Mouse (Mus musculus): Measurements from ENCODE around the gene Slc9c1.
"Not testable (repeated sequence)": the region's sequence is repeated elsewhere in the genome, so short reads cannot be mapped to it uniquely, and the experiment has no call there.

Gene Slc9c1

GRCm38 (mm10) chr16:45535009-45535408, at the start of gene Slc9c1:
Slc9c1 (plus strand) TSS chr16:45535309.
- DNase-seq (ENCODE audit: low read depth in 1 of 2, low spot score in 2 of 2), result no peak

GRCm38 (mm10) chr16:45492927-45493326, 42.2 kb upstream of the Slc9c1 start, which contains the start of gene Gm609:
Gm609 (minus strand) TSS chr16:45492969.
- DNase-seq (ENCODE audit: low read depth in 1 of 2, low spot score in 2 of 2), result no peak

GRCm38 (mm10) chr16:45495326-45495725, 39.8 kb upstream of the Slc9c1 start:
- DNase-seq (ENCODE audit: low read depth in 1 of 2, low spot score in 2 of 2), result no peak

GRCm38 (mm10) chr16:45525551-45525950, 9.6 kb upstream of the Slc9c1 start:
- no peak for DNase-seq (ENCODE audit: low read depth in 1 of 2, low spot score in 2 of 2)

DNA sequence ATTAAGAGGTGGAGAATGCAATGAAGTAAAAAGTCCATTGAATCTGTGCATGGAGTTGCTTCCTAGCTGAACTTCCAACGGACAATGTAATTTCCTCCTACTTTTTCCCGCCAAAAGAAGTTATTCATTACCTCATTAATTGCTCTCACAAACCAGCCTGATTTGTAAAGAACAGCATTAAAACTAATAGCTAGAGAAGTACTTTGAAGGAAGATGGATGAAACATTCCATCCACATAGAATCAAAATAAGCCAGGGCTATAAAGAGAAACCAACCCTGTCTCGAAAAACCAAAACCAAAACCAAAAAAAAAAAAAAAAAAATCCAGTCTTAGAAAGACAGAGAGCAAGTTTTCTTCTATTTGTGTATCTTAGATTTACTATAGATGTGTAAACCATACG, 3.2 kb upstream of the Slc9c1 start, which contains the start of gene Gm17783:
Gm17783 (minus strand) TSS at position 101 of the 400 bp plus-strand sequence.
- DNase-seq (ENCODE audit: low read depth in 1 of 2, low spot score in 2 of 2), result no peak

GRCm38 (mm10) chr16:45538342-45538741, 3.2 kb downstream of the Slc9c1 start:
- not testable (repeated sequence) for DNase-seq (ENCODE audit: low read depth in 1 of 2, low spot score in 2 of 2)

- no peak for DNase-seq (ENCODE audit: low read depth in 1 of 2, low spot score in 2 of 2)
Observed at GRCm38 (mm10) chr16:45542108-45542507, 7.0 kb downstream of the Slc9c1 start.

DNA sequence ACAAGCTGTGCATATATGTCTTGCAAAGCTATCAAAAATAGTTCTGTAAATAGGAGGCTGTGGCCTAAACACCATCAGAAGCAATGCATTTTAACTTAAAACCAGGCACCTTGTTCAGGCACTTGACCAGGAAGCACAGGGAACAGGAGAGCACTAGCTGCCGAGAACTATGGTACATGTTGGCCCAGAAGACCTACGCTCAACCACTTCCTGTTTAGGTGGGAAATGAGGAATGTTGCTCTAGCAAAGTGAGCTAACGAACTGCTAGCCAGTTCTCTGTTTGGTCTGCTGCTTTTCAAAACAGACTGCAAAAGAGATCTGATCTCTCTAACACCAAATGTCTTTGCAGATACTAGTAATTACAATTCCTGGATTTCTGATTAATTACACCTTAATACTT, 9.2 kb downstream of the Slc9c1 start:
- no peak for DNase-seq (ENCODE audit: low read depth in 1 of 2, low spot score in 2 of 2)

GRCm38 (mm10) chr16:45547982-45548381, 12.9 kb downstream of the Slc9c1 start:
- no peak for DNase-seq (ENCODE audit: low read depth in 1 of 2, low spot score in 2 of 2)

DNA sequence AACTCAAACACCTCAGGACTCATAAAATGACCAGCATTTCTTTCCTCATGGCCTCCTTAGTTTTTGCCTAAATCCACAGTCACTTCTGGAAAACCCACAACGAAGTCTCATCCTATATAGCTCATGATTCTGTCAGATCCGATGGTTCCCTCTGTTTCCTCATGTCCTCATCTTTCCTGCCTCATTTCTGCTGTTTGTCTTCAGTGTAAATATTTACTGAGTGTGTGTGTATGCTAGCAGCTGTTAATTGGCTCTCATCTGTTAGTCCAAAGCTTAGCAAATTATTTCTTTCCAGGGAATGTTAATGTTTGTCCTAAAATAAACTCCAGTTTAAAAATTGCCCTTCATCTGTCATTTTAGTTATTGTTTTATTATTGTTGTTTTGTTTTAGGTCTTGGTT, 16.5 kb downstream of the Slc9c1 start:
- no peak for DNase-seq (ENCODE audit: low read depth in 1 of 2, low spot score in 2 of 2)

GRCm38 (mm10) chr16:45561747-45562146, 26.6 kb downstream of the Slc9c1 start:
- no peak for DNase-seq (ENCODE audit: low read depth in 1 of 2, low spot score in 2 of 2)

DNA sequence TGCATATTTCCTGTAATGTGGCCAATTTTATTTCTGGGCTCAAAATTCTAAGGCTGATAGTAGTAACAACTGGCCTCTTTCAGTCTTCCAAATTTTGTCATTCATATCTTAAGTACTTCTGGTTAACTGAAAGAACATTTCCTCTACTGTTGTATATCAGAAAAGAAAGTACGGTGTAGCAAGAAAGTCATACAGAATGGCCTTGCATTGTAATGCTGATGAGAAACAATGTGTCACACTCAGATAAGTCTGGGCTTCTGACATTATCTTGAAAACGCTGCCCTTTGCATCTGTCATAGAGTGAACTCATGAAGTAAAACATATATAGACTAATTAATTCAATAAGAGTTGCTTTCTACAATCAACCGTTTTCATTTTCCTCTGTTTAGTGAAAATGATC, 37.2 kb downstream of the Slc9c1 start:
- DNase-seq (ENCODE audit: low read depth in 1 of 2, low spot score in 2 of 2), result no peak

- no peak for DNase-seq (ENCODE audit: low read depth in 1 of 2, low spot score in 2 of 2)
Observed at GRCm38 (mm10) chr16:45579883-45580282, 44.8 kb downstream of the Slc9c1 start.

DNA sequence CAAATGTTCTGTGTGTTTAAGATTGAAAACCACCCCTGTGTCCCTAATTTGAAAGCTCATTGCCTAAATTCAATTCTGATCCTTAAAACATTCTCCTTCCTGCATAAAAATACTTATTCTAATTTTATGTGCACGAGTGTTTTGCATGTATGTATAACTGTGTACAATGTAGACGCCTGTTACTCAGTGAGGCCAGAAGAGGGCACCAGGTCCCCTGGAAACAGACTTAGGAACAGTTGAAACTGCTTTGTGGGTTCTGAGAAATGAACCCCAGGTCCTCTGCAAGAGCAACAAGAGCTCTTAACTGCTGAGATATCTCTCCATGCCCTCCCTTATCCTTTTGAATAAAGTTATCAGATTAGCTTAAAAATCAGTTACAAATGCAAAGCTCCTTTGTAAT, 47.4 kb downstream of the Slc9c1 start:
- DNase-seq (ENCODE audit: low read depth in 1 of 2, low spot score in 2 of 2), result no peak

DNA sequence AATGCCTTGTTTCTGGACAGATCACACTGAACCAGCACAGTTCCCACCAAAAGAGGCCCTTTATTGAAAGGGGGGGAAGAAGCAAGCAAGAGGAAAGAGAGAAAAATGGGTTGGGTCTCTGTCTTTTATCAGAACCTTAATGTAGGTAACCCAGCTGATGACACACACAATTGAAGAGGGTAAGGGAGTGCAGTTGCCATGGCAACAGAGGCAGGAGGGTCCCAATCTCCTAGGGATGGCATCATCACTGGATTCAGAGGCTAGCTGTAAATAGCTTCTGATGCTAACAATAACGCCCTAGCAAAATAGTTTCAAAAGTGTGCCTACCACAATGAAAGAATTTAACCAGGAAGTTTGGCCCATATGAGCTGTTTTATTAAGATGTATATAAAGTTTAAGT, 58.5 kb downstream of the Slc9c1 start:
- DNase-seq (ENCODE audit: low read depth in 1 of 2, low spot score in 2 of 2), result no peak

- no peak for DNase-seq (ENCODE audit: low read depth in 1 of 2, low spot score in 2 of 2)
Observed at GRCm38 (mm10) chr16:45595494-45595893, 60.4 kb downstream of the Slc9c1 start.

DNA sequence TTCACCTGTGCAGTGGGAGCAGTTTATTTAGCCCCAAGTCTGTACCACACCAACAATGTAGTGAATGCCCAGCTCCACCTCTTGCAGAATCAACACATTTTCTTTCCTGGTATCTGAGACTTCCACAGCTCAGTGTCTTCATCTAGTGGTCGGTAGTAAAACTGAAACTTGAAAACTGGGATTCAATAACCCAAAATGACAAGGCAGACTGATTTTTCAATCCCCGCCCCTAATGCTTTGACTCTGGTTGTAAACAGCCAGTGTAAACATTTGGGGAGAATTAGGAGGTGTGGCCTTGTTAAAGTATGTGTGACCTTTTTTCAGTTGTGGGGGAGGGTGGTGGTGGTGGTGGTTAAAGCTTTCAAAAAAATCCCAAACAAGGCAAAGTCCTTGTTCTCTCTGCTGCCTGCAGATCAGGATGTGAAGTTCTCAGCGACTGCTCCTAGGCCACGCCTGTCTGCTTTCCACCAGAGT, 73.4 kb downstream of the Slc9c1 start:
- no peak for DNase-seq (ENCODE audit: low read depth in 1 of 2, low spot score in 2 of 2)

DNA sequence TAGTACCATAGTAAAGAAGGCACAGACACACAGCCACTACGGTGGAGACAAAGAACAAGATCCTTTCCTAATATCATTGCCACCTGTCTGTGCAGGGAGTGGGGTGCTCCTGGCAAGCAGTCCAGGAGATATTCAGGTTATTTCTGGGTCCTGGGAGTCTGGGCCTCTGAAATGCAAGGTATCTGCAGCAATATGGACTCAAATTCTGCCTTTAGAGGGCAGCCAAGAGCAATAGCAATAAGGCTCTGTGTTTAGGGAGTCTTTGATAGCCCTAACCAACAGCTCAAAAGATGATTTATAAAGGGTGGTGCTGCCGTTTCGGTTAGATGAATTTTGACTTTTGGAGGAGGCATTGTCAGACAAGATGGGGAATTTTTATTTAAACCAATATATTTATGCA, 74.2 kb downstream of the Slc9c1 start:
- DNase-seq (ENCODE audit: low read depth in 1 of 2, low spot score in 2 of 2), result no peak

DNA sequence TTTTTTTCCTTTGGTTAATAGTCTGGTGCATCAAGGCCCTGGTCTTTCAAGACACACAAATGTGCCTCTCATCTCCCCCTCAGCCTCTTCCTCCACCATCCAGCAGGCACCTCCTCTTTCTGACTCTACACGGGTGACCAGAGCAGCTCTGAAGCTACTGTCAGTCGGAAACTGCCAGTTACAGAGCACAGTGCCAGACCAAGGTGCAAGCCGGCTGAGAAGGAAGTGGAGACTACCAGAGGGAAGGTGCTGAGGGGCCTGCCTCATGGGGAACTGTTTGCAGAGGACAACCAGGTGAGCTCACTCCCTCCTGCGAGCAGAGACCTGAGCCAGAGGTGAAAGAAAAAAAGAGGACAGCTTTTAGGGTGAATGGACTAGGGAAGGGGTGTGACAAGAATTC, 75.2 kb downstream of the Slc9c1 start, which contains the start of gene Gcsam:
Gcsam (plus strand) TSS at position 114 of the 400 bp plus-strand sequence.
- no peak for DNase-seq (ENCODE audit: low read depth in 1 of 2, low spot score in 2 of 2)

- no peak for DNase-seq (ENCODE audit: low read depth in 1 of 2, low spot score in 2 of 2)
Observed at GRCm38 (mm10) chr16:45613247-45613646, 78.1 kb downstream of the Slc9c1 start.

DNA sequence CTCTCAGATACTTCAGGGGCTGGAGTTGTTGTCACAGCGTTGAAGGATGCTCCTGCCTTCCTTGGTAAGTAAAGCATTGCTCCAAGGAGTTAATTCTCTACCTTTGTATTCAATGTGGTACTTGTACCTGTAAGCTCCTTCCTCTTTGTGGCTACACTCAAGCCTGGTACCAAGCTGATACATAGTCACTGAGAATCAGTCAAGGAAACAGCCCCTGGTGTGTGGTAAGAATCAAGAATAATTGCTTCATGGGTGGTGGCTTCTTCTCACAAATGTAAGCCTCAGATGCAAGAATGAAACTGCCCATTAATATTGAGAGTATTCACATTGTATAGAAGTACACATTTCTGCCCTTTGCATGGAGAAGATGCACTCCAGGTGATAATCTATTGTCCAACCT, 80.8 kb downstream of the Slc9c1 start:
- DNase-seq (ENCODE audit: low read depth in 1 of 2, low spot score in 2 of 2), result no peak

GRCm38 (mm10) chr16:45619751-45620375, 84.8 kb downstream of the Slc9c1 start:
- no peak for DNase-seq (ENCODE audit: low read depth in 1 of 2, low spot score in 2 of 2)

- no peak for DNase-seq (ENCODE audit: low read depth in 1 of 2, low spot score in 2 of 2)
Observed at GRCm38 (mm10) chr16:45623230-45623629, 88.1 kb downstream of the Slc9c1 start.
